Mouse (Mus musculus) frontal cortex, postnatal 36 days (tissue): ENCODE measurements at regions not wholly inside any gene's neighbourhood (a gene's known extent, or its start where the extent isn't known, plus 50 kb on each side); places are given as distances from the start of the nearest gene placed in this dataset.

ENCODE experiments used
- DNase-seq, 2 experiments: peaks; one replicate each; pipeline ENCODE4 v3.0.0; 2022; ENCODE audit warnings: low spot score in 2 of 2

DNA sequence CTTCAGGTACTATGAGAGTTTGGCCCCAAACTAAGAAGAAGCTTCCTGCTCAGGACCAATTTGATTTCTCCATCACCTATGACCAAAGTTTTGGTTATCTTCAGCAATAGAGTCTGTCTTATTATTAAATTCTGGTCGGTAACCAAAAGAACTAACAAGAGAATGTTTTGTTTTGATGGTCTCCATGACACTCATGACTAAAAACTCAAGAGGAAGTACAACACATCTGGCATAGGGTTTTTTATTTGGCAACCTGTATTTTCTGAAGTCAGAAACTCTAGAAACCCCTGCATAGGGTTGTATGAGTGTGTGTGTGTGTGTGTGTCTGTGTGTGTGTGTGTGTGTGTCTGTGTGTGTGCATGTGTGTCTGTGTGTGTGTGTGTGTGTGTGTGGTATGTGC, 310.5 kb downstream of the Ptprc start:
- DNase-seq = no peak

DNA sequence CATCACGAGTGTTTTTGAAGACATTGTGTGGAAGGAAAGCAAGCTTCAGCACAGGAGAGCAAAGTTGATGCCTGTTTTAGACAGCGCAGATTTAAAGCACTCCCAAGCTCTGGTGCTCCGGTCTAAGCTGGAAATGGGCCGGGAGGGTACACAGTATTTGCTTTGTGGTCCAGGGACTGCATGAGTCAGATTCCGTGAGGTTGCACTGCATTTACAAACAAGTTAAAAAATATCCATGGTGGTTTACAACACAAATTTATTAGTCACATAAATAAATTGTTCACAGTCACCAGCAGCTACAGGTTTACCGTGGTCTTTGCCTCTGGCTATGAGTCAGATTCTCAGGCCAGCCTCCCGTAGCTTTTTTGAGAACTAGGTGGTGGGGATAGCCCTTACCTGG, 312.0 kb downstream of the Ptprc start:
- DNase-seq = no peak

DNA sequence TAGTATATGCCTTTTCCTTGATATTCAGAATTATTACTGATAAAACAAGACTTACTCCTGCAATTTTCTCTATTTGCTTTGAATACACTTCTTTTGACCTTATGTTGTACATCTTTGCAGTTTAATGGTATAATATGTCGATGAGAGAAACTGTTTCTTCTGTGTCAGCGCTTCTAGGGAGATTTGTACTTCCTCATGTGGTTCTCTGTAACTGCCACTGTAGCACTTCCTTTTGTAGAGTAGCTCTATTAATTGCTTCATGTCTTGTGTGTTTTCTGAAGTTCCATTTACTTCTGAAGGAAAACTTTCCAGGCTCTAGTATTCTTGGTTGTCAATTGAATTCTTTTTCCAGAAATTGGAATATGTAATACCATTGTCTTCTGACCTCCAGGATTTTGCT, 323.2 kb downstream of the Ptprc start:
- no peak for DNase-seq

DNA sequence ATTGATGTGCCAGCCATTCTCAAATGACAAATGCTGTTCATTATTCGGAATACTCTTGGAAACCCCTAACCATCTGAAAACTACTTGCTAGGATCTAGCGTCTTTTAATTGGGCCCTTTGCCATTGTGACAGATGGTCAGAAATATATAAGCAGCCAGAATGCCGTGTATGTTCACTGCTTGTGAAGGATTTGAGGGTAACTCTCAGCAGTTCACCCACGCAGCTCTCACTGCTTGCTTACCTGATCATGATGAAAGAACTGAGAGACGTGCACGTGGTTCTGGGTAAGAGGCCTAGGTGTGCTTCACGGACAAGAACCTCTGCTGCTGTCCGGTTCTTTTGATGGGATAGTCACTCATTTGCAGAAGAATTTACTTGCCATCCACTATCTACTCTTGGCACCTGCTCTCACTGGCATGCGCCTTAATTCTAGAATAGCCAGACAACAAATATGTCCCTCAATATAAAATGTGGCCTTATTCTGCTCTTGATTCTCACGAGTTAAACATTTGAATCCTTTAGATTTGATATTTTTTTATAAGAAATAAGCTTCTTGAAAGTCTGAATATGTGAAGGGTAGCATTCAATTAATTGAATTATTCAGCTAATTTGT, 328.1 kb downstream of the Ptprc start:
- peak; percentile 24 to 48 for DNase-seq

DNA sequence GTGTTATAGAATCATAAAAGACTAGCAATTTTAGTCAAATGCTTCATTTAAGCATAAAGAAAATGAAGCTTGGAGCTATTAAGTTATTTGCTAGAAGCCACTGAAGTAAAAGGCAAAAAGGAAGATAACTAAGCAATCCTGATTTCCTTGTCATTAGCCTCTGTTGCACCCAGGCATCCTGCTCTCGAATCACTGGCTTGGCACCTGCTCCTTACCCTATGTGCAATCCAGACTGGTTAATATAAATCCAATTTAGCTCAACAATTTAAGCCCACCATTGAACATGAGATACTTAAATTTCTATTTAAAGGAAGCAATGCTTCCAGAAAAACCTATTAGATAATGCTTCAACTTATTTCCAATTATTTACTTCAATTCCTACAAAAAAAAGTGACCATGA, 328.7 kb downstream of the Ptprc start:
- DNase-seq = no peak

DNA sequence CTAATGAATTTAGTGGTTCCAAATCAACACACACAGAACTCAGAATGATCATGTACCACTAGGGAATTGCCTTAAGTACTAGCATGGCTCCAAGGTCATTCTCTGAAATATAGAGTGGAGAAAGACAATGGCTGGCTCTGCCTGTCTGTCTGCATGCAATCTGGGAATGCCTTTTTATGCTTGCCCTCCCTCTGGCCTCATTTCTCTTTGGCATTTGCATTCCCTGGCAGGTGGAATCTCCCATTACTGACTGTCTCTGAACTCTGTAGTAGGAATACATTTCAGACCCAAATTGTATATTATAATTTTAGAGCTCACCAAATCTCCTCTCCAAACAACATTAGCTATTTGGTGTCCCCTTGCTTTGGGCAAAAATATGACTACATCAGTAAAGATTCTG, 335.0 kb downstream of the Ptprc start:
- no peak for DNase-seq

DNA sequence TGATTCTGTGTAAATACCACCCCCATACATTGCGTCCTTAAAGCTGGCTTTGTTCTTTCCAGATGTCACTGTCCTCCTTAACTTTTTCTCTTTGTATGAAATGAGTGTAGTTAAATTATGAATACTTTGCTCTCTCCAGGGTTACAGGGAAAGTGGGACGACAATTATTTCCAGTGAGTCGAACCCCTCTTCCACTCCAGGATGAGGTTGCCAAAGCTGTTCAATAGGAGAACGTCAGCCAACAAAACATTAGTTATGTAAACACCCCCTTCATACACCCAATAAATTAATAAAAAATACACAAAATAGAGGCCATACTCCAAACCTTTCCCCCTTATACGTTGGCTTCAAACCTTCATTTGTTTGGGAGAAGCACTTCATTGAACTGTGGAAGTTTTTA, 335.8 kb downstream of the Ptprc start:
- no peak for DNase-seq

DNA sequence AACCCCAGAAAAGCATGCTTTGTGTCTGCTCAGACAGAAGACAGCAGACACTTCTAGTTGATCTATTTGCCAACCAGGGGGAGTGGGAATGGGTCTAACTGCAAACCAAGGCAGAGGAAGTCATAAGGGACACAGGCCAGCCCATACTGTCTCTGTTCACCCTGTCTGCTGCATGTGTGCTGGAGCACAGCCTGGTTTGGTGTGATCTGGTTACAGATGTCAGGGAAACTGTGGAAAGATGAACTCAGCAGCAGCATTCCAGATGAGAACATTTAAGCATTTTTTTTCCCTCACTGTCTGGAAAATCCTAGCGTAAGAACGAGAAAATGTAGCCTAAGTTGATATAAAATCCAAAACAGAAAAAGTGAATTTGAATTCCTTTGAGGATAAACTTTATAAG, 336.2 kb downstream of the Ptprc start:
- DNase-seq = no peak

DNA sequence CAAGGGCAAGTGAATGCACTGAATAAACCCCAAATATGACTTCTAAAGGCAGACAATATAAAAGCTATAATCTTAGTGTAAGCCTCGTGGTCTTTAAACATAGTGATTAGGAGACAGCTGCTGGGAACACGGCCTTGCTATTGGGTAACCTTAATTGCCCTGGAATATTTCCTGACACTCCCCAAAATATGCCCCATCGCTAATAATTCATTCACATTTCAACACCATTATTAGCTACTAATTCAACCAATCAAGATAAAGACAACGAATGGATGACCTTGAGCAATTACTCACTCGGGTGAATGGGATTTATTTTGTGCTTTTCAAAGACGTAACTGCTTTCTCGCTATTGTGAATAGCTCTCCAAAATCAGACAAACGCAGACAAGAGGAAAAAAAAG, 337.2 kb downstream of the Ptprc start:
- DNase-seq = no peak

DNA sequence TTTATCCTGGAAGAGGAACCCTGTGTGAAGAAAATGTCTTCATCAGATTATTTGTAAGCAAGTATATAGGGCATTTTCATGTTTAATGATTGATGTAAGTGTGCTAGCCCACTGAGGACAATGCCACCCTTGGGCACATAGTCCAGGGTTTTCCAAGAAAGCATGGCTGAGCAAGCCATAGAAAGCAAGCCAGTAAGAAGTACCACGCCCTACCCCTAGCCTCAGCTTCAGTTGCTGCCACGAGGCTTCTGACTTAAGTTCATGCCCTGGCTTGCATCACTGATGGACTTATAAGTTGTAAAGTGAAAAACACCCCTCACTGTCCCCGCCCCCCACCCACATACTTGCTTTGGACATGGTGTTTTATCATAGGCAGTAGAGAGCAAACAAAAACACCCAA, 342.0 kb downstream of the Ptprc start:
- no peak for DNase-seq

DNA sequence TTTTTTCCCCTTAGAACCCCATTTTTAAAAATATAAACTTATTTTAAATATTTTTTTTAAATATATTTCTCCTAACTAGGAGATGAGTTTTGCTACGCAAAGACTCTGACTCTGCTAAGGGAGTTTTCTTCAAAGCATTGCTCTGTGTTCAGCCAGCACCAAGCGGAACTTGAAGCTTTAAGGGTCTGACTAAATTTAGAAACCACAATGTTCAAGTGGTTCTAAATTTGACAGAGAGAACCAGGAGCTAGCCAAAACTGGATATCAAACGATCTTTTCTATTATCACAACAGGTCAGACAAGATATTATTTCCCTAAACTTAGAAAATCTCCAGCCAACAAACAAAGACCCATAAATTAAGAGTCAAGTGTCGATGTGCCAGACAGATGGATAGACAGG, 344.2 kb downstream of the Ptprc start:
- DNase-seq = no peak

DNA sequence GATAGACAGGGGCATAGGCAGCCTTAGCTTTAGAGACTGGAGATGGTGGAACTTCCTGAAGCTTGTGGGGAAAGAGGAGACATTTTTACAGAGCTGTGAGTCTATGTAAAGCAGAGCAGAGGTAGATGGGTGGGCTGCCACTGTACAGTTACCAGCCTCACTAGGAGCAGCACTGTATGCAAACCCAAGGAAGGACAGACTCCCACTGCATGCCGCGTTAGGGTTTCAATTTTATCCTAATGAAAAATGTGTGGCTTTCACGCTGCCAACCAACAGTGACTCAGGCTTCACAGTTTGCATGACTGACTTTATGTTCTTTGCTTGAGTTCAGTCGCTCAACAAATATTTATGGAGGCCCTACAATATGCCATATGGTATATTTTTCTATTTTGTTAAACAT, 348.1 kb downstream of the Ptprc start:
- DNase-seq = peak; percentile 18 to 24

DNA sequence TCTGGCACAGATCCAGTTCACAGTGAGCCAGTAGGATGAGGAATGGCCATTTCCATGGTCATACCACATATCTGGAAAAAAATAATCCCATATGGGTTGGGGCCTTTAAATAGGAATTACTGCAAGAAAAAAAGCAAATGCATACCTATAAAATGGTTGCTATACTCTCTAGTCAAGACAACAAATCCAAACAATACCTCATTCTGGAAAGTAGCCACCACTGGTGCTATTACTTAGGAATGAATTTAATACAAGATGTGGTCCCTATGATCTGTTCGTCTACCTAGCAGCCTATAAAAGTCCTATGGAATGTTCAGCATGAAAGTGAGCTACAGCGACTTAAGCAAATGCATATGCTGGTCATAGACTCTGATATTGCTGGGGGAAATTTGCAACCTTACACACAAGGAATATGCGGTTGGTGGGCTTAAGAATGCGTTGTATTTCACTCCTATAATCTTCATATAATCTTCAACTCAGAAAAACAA, 360.1 kb downstream of the Ptprc start:
- no peak for DNase-seq

DNA sequence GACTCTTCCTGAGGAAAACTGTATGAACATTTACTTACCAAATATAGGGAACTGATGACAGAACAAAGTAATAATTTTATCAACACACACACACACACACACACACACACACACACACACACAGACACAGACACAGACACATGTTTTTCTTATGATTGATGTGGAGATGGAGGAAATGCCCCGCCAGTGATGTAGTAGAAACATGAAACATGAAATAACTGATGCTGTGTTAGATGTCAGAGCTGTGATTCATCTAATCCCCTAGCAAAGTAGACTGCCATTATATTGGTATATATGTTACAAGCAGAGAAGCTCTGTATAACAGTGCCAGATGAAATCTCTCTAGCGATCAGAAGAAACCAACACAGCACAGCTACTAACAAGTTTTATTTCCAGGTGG, 361.0 kb downstream of the Ptprc start:
- no peak for DNase-seq

DNA sequence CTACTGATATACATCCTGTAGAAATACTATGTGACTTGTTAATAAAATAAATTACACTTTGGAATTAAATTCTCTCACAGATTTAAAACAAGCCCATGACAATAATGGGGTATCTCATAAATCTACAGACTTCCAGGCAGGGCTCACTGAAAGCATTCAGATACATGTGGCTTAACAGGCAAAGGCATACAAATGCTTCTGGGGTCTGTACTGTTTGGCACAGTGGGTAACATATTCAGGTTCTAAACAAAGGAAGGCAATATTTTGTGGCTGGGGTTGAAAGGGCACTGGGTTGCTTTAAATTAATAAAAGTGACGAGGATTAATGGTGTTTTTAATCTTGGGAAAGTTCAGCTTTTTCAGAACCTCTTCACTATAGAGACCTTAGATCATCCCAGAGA, 361.8 kb downstream of the Ptprc start:
- no peak for DNase-seq

DNA sequence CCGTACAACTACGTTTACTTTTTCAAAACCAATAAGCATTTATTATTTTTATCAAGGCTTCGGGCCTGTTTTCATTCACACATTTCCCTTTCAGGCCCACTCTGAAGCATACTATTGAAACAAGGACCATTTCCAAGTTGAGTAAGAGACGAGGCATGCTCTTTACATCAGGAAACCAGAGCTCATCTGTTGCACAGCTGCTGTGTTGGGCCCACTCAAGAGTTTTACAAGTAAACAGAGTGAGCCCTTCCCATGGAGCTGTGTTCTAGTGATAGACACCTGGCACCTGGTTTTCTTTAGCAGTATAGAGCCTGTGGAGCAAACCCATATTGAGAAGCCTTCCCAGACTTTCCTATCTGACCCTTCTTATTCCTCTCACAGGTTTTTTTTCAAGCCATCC, 363.5 kb downstream of the Ptprc start:
- no peak for DNase-seq

DNA sequence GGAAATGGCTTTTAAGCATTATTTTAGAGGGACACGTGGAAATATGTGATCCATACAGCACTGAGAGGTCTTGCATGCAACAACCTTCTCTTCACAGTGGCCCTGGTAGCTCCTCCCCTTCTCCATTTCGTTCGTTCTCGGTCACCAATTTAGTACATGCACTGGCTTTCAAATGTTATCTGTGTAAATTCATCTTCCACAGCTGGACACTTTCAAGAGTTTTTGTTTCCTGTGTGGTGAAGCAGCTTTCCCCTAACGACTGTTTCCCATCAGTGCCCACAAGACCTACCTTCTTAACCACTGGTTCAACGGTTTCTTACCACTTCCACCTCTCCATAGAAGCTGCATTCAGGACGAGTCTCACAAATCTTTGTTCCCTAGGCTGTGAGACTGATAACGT, 368.8 kb downstream of the Ptprc start:
- DNase-seq = no peak

DNA sequence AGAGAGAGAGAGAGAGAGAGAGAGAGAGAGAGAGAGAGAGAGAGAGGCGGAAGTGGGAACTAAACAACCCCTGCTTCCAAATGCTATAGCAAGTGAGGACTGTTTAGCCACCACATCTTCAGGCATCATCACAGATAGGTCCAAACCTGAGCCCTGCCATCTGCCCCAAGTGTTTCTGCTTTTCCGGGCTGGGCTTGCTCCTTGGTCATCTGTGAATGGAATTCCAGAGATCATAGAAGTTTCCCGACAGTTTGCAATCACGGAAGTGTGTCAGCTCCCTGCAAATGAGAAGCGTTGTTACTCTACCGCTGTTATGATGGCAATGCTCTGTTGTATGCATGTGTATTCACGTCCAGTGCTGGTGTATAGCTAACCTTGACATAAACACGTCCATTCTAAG, 369.3 kb downstream of the Ptprc start:
- DNase-seq = no peak

DNA sequence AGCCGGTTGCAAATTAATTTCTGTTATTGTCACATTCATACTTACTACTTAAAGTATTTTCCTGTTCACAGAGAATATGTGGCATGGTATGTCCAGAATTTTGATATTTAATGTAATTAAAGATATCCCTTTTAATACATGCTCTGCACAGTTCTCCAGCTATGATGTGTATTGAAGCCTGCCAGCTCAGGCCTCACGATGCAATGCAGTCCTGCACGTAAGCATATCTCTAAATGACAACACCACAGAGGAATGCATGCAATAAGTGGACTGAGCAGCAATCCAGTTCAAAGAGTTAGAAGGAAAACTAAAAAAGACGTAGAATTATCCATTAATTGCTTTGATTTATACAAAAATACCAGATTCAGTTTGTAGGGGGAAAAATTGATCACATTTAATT, 373.4 kb downstream of the Ptprc start:
- no peak for DNase-seq

DNA sequence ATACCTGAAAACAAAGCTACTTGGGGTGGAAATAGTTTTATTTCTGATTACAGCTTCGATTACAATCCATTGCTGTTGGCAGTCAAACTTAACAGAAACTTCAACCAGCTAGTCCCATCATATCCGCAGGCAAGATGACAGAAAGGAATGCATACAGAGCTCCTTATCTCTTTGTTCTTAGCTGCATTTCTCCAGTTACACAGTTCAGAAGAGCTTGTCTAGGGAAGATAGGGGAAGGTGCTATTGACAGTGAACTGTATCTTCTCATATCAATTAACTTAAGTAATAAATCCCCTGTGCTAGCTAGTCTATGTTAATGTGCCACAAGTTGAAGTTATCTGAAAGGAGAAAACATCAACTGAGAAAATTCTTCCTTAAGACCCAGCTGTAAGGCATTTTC, 374.8 kb downstream of the Ptprc start:
- no peak for DNase-seq

DNA sequence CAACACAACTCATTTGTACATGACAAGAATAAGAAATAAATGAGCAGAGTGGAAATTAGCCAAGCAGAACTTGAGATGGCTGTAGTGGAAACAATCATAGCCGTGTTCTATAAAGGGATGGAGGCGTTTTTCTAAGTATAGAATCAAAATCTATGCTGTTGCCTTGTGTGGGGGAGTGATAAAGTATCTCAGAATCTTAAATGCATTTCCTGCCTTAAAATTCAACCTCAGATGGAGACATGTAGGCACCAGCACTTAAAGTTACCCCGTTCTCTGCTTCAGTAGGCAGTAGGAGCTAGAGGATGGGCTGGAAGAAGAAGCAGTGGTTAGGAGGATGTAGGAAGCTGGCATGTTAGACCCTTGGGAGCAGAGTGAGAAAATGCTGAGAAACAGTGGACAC, 386.7 kb downstream of the Ptprc start:
- DNase-seq = peak in 1 of 2 experiments; percentile 4

DNA sequence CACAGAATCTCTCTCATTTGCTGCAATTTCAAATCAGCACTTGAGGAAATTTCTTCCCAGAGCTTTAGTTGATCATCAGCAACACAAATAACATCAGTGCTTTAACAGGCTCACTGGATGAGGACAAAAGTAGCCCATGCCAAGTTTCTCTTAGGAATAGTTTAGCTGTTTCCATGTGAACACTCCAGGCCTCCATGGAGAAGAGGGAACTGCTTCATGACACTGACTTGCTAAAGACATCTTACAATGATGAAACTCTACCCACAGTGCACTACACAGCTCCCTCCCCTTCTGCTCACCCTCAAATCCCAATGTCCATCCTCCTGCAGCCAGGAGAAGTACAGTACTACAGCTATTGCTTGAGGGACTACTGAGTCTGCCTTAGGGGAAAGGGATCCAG, 388.9 kb downstream of the Ptprc start:
- DNase-seq = no peak

DNA sequence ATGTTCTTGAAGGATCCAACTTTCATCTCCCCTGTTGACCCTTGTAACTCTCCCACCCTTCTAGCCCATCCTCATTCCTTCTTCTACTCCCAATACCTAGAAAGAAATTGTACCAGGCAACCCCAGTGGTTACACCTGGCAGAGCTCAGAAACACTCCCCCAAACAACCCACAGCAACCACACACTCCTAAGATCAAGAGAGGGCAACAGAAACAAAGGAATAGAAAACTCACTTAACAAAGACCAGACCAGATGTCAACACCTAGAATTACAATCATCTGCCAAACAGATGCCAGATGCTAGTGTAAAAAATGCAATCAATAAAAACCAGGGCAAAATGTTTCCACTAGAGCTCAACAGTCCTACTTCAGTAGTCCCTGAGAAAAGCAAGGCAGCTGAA, 400.9 kb downstream of the Ptprc start:
- no peak for DNase-seq

DNA sequence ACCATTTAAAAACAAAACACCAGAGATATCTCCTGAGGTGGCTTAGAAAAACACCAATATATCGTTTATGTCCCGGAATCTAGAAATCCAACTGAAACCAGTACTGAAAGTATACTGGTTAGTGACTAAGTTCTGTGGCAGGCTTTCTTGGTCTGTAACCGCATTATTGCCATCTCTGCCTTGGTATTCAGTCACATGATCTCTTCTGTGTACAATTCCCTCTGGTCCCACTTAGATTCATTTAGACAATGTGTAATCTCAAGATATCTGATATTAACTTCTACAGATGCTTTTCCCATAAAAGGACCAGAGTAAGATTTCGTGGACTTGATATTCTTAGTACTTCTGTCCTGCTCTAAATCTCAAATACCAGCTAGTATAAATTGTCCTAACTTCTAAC, 414.7 kb downstream of the Ptprc start:
- no peak for DNase-seq
